Mouse (Mus musculus) ovary, adult 18-20 months (tissue): ENCODE data around the gene Hmcn1.

Source experiments
- DNase-seq: peaks from one replicate; pipeline ENCODE4 v3.0.0; 2022; ENCODE audit warnings: low spot score, mixed read lengths

Hmcn1 gene

GRCm38 (mm10) chr1:150992711-150993161 lies 499 bp downstream of the Hmcn1 start:
- no peak for DNase-seq

- no peak for DNase-seq
Measured at GRCm38 (mm10) chr1:150991745-150992554, 1.3 kb downstream of the Hmcn1 start.

GRCm38 (mm10) chr1:150984888-150985287 lies 8.3 kb downstream of the Hmcn1 start:
- no peak for DNase-seq

GRCm38 (mm10) chr1:150984092-150984503 lies 9.1 kb downstream of the Hmcn1 start:
- no peak for DNase-seq

- DNase-seq = no peak
Measured at GRCm38 (mm10) chr1:150978651-150979050, 14.6 kb downstream of the Hmcn1 start.

- DNase-seq = peak; percentile 46
Measured at GRCm38 (mm10) chr1:150976263-150976662, 17.0 kb downstream of the Hmcn1 start.

GRCm38 (mm10) chr1:150959486-150960074 lies 33.7 kb downstream of the Hmcn1 start:
- no peak for DNase-seq

- no peak for DNase-seq
Measured at GRCm38 (mm10) chr1:150951004-150951403, 42.2 kb downstream of the Hmcn1 start.

- no peak for DNase-seq
Measured at GRCm38 (mm10) chr1:150950046-150950445, 43.2 kb downstream of the Hmcn1 start.

GRCm38 (mm10) chr1:150948911-150949310 lies 44.3 kb downstream of the Hmcn1 start:
- no peak for DNase-seq

GRCm38 (mm10) chr1:150943601-150944000 lies 49.6 kb downstream of the Hmcn1 start:
- DNase-seq = no peak

GRCm38 (mm10) chr1:150942143-150942542 lies 51.1 kb downstream of the Hmcn1 start:
- DNase-seq = no peak

GRCm38 (mm10) chr1:150936821-150937220 lies 56.4 kb downstream of the Hmcn1 start:
- DNase-seq = no peak

GRCm38 (mm10) chr1:150933616-150934015 lies 59.6 kb downstream of the Hmcn1 start:
- no peak for DNase-seq

- DNase-seq = no peak
Measured at GRCm38 (mm10) chr1:150920860-150921259, 72.4 kb downstream of the Hmcn1 start.

- no peak for DNase-seq
Measured at GRCm38 (mm10) chr1:150920276-150920675, 73.0 kb downstream of the Hmcn1 start.

GRCm38 (mm10) chr1:150914936-150915335 lies 78.3 kb downstream of the Hmcn1 start:
- DNase-seq = no peak

GRCm38 (mm10) chr1:150913586-150914136 lies 79.6 kb downstream of the Hmcn1 start:
- no peak for DNase-seq

GRCm38 (mm10) chr1:150909642-150910041 lies 83.6 kb downstream of the Hmcn1 start:
- no peak for DNase-seq

GRCm38 (mm10) chr1:150893677-150894188 lies 99.5 kb downstream of the Hmcn1 start:
- no peak for DNase-seq

- no peak for DNase-seq
Measured at GRCm38 (mm10) chr1:150890017-150890416, 103.2 kb downstream of the Hmcn1 start.

- DNase-seq = no peak
Measured at GRCm38 (mm10) chr1:150886267-150886666, 107.0 kb downstream of the Hmcn1 start.

- no peak for DNase-seq
Measured at GRCm38 (mm10) chr1:150878421-150878820, 114.8 kb downstream of the Hmcn1 start.
